Mouse (Mus musculus) liver, embryonic 14.5 days (tissue): ENCODE measurements around the gene Defb28. TPM values are rescaled to one million over a fixed set of nuclear protein-coding genes. Genes with fewer than 3 reads are reported as not detected.

Experiments
- ATAC-seq: fragments of 200-750 bp; cut with Nextera tagmentation; 2 replicates; pipeline ENCODE4 v1.8.0; 2017; ENCODE audit warnings: moderate number of reproducible peaks, mild to moderate bottlenecking, moderate library complexity; ENCODE audit not compliant: insufficient read depth
- DNase-seq, 3 experiments: peaks; one replicate each; pipeline ENCODE4 v3.0.0-alpha.2; 2012 to 2013; ENCODE audit warnings: low read depth in 3 of 3, low spot score in 3 of 3
- H3K27ac ChIP-seq: fragments of 300-500 bp; sonication (generic); 2 replicates; pipeline ENCODE4 v1.5.1; 2014; ENCODE audit warnings: moderate library complexity, mild to moderate bottlenecking, control low read depth, inconsistent platforms
- H3K27me3 ChIP-seq: fragments of 300-500 bp; sonication (generic); 2 replicates; pipeline ENCODE4 v1.6.1; 2014; ENCODE audit warnings: mild to moderate bottlenecking, low read length, moderate library complexity; ENCODE audit not compliant: control insufficient read depth, insufficient read depth
- H3K36me3 ChIP-seq: fragments of 300-500 bp; sonication (generic); replicated peaks from 2 replicates; pipeline ENCODE4 v1.6.1; 2014; ENCODE audit warnings: low read depth; ENCODE audit not compliant: control insufficient read depth, insufficient read depth
- H3K4me1 ChIP-seq, 2 experiments: fragments of 200-500 bp in 1 of 2; fragments of 300-500 bp in 1 of 2; sonication (generic) in 1 of 2; replicated peaks; 2 replicates each; pipeline ENCODE4 v1.6.1; 2012 to 2014; ENCODE audit warnings: antibody characterized with exemption in 1 of 2, inconsistent platforms in 1 of 2, low read length in 1 of 2; ENCODE audit not compliant: control insufficient read depth in 2 of 2, insufficient read depth in 2 of 2
- H3K4me2 ChIP-seq: fragments of 300-500 bp; sonication (generic); 2 replicates; pipeline ENCODE4 v1.6.1; 2014; ENCODE audit warnings: low read depth, mild to moderate bottlenecking, control low read depth, moderate library complexity
- H3K4me3 ChIP-seq, 2 experiments: fragments of 200-500 bp in 1 of 2; fragments of 300-500 bp in 1 of 2; sonication (generic) in 1 of 2; 2 replicates each; pipeline ENCODE4 v1.5.1; 2012 to 2014; ENCODE audit warnings: low read depth in 2 of 2, low read length in 2 of 2, mild to moderate bottlenecking in 2 of 2, control low read depth in 1 of 2, inconsistent platforms in 1 of 2, moderate library complexity in 1 of 2; ENCODE audit not compliant: insufficient read depth in 1 of 2
- H3K9ac ChIP-seq: fragments of 300-500 bp; sonication (generic); replicated peaks from 2 replicates; pipeline ENCODE4 v1.6.1; 2014; ENCODE audit warnings: mild to moderate bottlenecking, control low read depth, moderate library complexity
- H3K9me3 ChIP-seq: fragments of 300-500 bp; sonication (generic); 2 replicates; pipeline ENCODE4 v1.6.1; 2016; ENCODE audit warnings: low read length, mixed read lengths; ENCODE audit not compliant: control insufficient read depth
- CTCF ChIP-seq: IDR thresholded peaks from 2 replicates; pipeline ENCODE4 v1.5.1; 2016; ENCODE audit warnings: antibody characterized with exemption, low read depth, control low read depth
- EP300 ChIP-seq: IDR thresholded peaks from 2 replicates; pipeline ENCODE4 v1.6.1; 2016; ENCODE audit warnings: antibody characterized with exemption, low read depth
- WGBS: fragments of 180-500 bp; shearing (Covaris S2); extraction: QIAGEN DNeasy Blood & Tissue Kit; methylation state at CpG from one replicate; pipeline ENCODE4 v1.1.7; 2014; ENCODE audit not compliant: insufficient replicate concordance; 5-methylcytosine and 5-hydroxymethylcytosine counted together
- polyA plus RNA-seq, 2 experiments: library from polyadenylated mRNA; depleted of rRNA in 1 of 2; stranded (reverse) in 1 of 2; unstranded in 1 of 2; fragments of >200 nt; fragmentation: Nextera tagmentation in 1 of 2; extraction: Ambion mirVana in 1 of 2; gene quantifications; 2 replicates each; pipeline versions ENCODE4 v1.2.1 to v1.2.3; 2012 to 2014

The Defb28 gene
- polyA plus RNA-seq, 2 experiments = not detected

DNA sequence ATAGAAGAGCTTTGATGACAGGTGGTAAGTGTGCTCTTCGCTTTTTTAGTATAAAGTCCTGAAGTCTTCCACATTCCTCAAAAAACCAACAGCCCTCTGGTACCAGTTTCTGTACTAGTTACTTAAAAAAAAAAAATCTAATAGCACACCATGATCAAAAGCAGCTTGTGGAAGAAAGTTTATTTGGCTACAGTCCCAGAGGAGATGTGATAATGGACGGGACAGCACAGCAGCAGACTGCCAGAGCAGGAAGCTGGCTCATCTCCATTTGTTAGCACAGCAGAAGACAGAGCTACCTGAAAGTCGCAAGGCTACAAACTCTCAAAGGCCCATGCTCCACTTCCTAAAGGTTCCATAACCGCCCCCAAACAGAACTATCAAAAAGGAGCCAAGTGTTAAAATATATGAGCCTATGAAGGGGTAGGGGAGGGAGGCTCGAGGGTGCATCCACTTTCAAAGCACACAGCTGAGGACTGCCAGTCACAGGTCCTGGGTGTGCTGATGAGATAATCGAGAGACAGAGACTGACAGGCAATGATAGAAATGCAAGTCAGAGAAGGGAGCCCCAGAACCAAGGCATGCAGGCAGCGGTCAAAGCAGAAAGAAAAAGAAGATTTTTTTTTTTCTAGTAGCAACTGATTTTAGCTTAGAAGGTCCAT, 17.7 kb upstream of the Defb28 start:
- no peak overlapping the region for H3K4me3 ChIP-seq
- no peak overlapping the region for H3K9ac ChIP-seq
- ATAC-seq (no peak), DNase-seq (no peak)
- no peaks in the 10 kb centered on the region for H3K27me3 ChIP-seq
- H3K4me1 ChIP-seq = no peaks in the 10 kb centered on the region
- no peak overlapping the region for H3K27ac ChIP-seq
- no peak overlapping the region for H3K4me2 ChIP-seq
- no peaks in the 10 kb centered on the region for H3K9me3 ChIP-seq
- TF ChIP-seq CTCF (no peak), EP300 (no peak)
- WGBS = 43% methylated on average over 7 of the region's 7 CpGs
- no peaks in the 10 kb centered on the region for H3K36me3 ChIP-seq

DNA sequence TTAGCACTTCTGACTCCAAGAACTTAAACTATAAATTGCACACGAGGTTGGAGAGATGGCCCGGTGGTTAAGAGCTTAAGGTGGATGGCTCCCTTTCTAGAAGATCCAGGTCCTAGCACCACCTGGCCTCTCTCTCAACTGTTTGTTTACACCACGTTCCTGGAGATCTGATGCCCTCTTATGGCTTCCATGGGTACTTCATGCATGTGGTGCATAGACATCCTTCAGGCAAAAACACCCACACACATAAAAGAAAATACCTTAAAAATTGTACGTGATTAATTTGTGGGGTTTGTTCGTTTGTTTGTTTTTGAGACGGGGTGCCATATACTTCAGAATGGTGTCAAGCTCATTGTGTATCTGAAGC, 17.2 kb upstream of the Defb28 start:
- Histone ChIP-seq H3K27ac (no peak overlapping the region), H3K4me2 (no peak overlapping the region), H3K9me3 (no peaks in the 10 kb centered on the region), H3K9ac (no peak overlapping the region), H3K4me1 (no peaks in the 10 kb centered on the region), H3K36me3 (no peaks in the 10 kb centered on the region), H3K4me3 (no peak overlapping the region), H3K27me3 (no peaks in the 10 kb centered on the region)
- ATAC-seq (no peak), DNase-seq (no peak)
- WGBS = 61% methylated on average over 6 of the region's 6 CpGs
- TF ChIP-seq EP300 (no peak), CTCF (peak; percentile 28; the same call in 1 of the 2 replicates)

DNA sequence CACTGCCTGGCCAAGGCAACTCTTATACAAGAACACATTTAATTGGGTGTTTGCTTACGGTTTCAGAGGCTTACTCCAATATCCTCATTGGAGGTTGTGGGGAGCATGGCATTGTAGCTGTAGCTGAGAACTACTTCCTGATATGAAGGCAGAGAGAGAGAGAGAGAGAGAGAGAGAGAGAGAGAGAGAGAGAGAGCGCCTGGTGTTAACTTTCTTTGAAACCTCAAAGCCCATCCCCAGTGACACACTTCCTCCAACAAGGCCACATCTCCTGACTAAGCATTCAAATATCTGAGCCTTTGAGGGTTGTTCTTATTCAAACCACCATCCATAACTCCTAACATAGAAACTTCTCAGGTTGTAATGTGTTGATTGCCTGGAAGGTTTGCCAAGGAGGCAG, 14.1 kb upstream of the Defb28 start:
- H3K36me3 ChIP-seq = no peaks in the 10 kb centered on the region
- TF ChIP-seq EP300 (no peak), CTCF (no peak)
- ATAC-seq (no peak), DNase-seq (no peak)
- WGBS = 35% methylated on average over 2 of the region's 2 CpGs
- no peaks in the 10 kb centered on the region for H3K9me3 ChIP-seq
- H3K4me2 ChIP-seq = no peak overlapping the region
- no peaks in the 10 kb centered on the region for H3K27me3 ChIP-seq
- no peak overlapping the region for H3K4me3 ChIP-seq
- no peak overlapping the region for H3K27ac ChIP-seq
- H3K9ac ChIP-seq = no peak overlapping the region
- H3K4me1 ChIP-seq = no peaks in the 10 kb centered on the region

DNA sequence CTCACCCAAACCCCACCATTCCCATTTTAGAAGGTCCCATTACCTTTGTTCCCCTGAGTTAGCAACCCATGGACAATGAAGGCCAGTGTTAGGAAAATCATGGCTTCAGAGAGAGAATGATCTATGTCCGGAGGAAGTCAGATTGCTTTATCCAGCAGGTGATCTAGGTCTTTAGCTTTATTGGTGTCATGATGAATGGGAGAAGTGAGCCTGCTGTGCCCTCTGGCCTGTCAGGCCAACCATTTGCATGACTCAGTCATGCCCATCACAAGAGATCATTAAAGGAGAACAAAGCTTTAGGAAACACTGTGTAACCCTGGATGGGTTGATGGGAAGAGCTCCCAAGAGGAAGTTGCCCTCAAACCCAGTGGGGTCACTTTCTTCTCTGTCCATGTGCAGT, 6.5 kb upstream of the Defb28 start, which contains the start of gene Defb26:
Gene Defb26, minus strand, starts transcription at position 101 of the 400 bp plus-strand sequence.
- Histone ChIP-seq H3K4me3 (no peak within 1 kb of the TSS), H3K9ac (no peak within 1 kb of the TSS), H3K9me3 (no peaks in the 10 kb centered on the region), H3K36me3 (no peaks in the 10 kb centered on the region), H3K27ac (no peak within 1 kb of the TSS), H3K27me3 (no peaks in the 10 kb centered on the region), H3K4me2 (no peak within 1 kb of the TSS), H3K4me1 (no peaks in the 10 kb centered on the region)
- no peak for ATAC-seq
- DNase-seq = no peak
- TF ChIP-seq EP300 (no peak), CTCF (no peak)
- 70% methylated on average over 1 of the region's 1 CpGs for WGBS

DNA sequence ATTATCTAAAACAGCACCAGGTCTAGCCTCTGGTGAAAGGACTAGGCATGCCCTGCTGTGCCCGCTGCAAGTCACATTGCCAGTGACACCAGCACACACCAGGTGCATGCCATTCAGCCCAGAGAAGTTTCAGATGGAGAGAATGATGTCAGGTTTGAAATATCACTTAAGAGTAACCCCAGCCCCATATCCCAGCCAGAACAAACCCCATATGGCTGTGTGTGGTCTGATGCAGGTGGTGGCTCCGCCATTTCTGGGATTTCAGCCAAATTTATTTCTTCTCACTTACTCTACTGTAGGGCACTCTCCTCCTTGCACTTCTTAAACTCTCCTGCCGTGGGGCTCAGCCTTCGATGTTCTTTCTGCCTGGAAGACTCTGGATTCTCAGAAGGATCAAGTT, 2.0 kb upstream of the Defb28 start:
- no peak for DNase-seq
- 53% methylated on average over 4 of the region's 4 CpGs for WGBS
- H3K9ac ChIP-seq = no peak overlapping the region

More for the DNA sequence above, 2.0 kb upstream of the Defb28 start:
- Histone ChIP-seq H3K4me2 (no peak overlapping the region), H3K27me3 (no peaks in the 10 kb centered on the region), H3K27ac (no peak overlapping the region), H3K36me3 (no peaks in the 10 kb centered on the region), H3K9me3 (no peaks in the 10 kb centered on the region), H3K4me3 (no peak overlapping the region), H3K4me1 (no peaks in the 10 kb centered on the region)
- TF ChIP-seq EP300 (no peak), CTCF (no peak)
- ATAC-seq = no peak
